Mouse (Mus musculus) left cerebral cortex, postnatal 10 days (tissue): ENCODE data around the gene Olfr761. TPM values are rescaled to one million over a fixed set of nuclear protein-coding genes. Genes with fewer than 3 reads are reported as not detected.
"Not testable (repeated sequence)": the region's sequence is repeated elsewhere in the genome, so short reads cannot be mapped to it uniquely, and the experiment has no call there.

Source experiments
- DNase-seq, 2 experiments: peaks; one replicate each; pipeline ENCODE4 v3.0.0; 2021 to 2022; ENCODE audit warnings: low spot score in 2 of 2, mixed read lengths in 1 of 2; ENCODE audit errors: extremely low spot score in 1 of 2
- intact Hi-C: fragments of 180-260 bp; cut with DNase I; formaldehyde crosslinking; loops from one replicate; pipeline ENCODE4 v1.15.1; 2025
- total RNA-seq, 2 experiments: library from RNA; stranded (reverse); gene quantifications; 2 replicates each; pipeline ENCODE4 v1.2.3; 2021

The Olfr761 gene
- total RNA-seq: not detected

GRCm38 (mm10) chr17:37952979-37953378 is at the start of gene Olfr761:
Gene Olfr761 (minus strand): TSS chr17:37953079.
- intact Hi-C loops: no loop called here
- no peak for DNase-seq

GRCm38 (mm10) chr17:37995635-37996307 is 42.9 kb upstream of the Olfr761 start:
- intact Hi-C loops: no loop called here
- no peak for DNase-seq

DNA sequence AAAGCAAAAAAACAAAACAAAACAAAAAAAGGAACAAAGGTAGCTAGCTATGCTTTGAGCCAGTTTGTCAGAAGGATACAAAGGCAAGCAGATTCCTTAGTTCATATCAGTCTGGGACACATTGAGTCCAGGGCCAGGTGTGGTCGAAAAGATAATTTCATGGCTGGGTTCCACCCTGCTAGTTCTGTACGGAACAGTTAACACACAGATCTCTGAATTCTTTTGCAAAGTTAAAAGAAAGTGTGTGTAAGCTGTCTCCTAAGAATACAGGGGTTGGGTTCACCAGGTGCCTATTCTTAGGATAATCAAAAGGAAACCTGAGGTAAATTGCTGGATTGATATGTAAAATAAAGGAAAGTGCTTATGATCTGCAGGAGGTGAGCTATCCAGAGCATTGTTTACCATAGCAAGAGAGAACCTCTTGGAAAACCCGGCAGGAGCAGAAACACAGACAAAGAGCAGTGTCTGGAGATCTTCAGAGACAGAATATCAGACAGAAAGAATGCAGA is 37.6 kb upstream of the Olfr761 start:
- intact Hi-C loops: no loop called here
- no peak for DNase-seq

DNA sequence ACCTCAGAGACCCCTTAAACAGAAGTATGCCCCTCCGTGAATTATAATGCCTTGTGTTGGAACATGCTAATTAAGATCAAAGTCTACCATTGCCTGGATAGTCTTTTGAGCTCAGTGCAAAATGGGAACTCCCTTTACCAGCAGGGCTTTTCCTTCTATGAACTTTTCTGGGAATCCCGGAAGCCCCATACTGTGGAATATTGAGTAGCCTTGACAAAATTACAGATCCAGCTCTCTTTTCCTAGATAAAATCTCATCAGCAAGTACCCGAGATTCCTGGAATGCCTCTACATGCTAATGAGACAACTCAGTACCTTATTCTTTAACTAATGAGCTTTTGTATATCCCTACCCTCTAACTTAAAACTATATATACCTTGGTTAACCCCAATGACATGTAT is 20.7 kb upstream of the Olfr761 start:
- intact Hi-C loops: no loop called here
- no peak for DNase-seq

- intact Hi-C loops: no loop called here
- no peak for DNase-seq
Measured at GRCm38 (mm10) chr17:37920248-37920647, 32.6 kb downstream of the Olfr761 start, which contains the start of gene Olfr128. Gene Olfr128 (plus strand): TSS chr17:37920548.

DNA sequence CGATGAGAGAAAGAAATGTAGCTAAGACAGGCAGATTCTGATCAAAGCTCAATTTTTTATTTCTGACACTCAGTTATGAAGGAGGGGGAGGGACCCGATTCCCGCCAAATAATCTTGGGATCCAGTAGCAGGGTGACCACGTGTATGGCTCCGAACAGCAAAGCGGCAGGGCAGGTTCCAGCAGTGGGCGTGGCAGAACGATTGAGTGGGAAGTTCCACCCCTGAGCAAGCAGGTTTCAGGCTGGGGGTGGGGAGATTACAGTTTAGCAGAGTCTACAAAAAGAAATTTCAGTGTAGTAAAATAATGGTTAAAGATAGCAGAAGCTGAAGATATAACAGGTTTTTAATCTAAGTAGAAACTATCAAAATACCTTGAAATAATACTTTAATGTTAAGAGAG is 46.1 kb downstream of the Olfr761 start:
- intact Hi-C loops, DNase-seq: not testable (repeated sequence)

Other genes starting within 250 kb of the Olfr761 start
- gene Olfr120, start 231.3 kb downstream of the Olfr761 start, total RNA-seq: not detected
- not detected for gene Olfr121, start 204.2 kb downstream of the Olfr761 start, total RNA-seq
- not detected for gene Olfr122, start 184.5 kb downstream of the Olfr761 start, total RNA-seq
- not detected for gene Olfr123, start 159.6 kb downstream of the Olfr761 start, total RNA-seq
- not detected for gene Olfr124, start 153.2 kb downstream of the Olfr761 start, total RNA-seq
- not detected for gene Olfr125, start 120.1 kb downstream of the Olfr761 start, total RNA-seq
- gene Olfr126, start 105.6 kb downstream of the Olfr761 start, total RNA-seq: not detected
- gene Olfr127, start 52.6 kb downstream of the Olfr761 start, total RNA-seq: not detected
- gene Olfr128, start 32.5 kb downstream of the Olfr761 start, total RNA-seq: not detected
- gene Olfr129, start 107.0 kb upstream of the Olfr761 start, total RNA-seq: not detected
- not detected for gene Olfr130, start 110.8 kb upstream of the Olfr761 start, total RNA-seq
- not detected for gene Olfr131, start 135.6 kb upstream of the Olfr761 start, total RNA-seq
- not detected for gene Olfr132, start 181.4 kb upstream of the Olfr761 start, total RNA-seq
- gene Olfr133, start 192.2 kb upstream of the Olfr761 start, total RNA-seq: not detected
- gene Olfr134, start 218.3 kb upstream of the Olfr761 start, total RNA-seq: not detected